Mouse (Mus musculus): ENCODE data around the gene Gpr142. TPM values are rescaled to one million over a fixed set of nuclear protein-coding genes. Genes with fewer than 3 reads are reported as not detected.

The Gpr142 gene
- polyA plus RNA-seq, 1 experiment from 2014 or later = 0.21 TPM

- H3K4me2 ChIP-seq (replicated peaks) = peak overlapping the region; percentile 89
- no peak overlapping the region for H3K27ac ChIP-seq
- peaks cover 30% of the 10 kb centered on the region for H3K4me1 ChIP-seq (replicated peaks)
- peak overlapping the region; percentile 26; the same call in 1 of the 2 replicates for H3K9ac ChIP-seq
- peaks cover 73% of the 10 kb centered on the region for H3K27me3 ChIP-seq (replicated peaks)
- 2% methylated on average over 50 of the region's 50 CpGs for WGBS
- H3K36me3 ChIP-seq = no peaks in the 10 kb centered on the region
- H3K9me3 ChIP-seq = no peaks in the 10 kb centered on the region
- no peak for ATAC-seq
- H3K4me3 ChIP-seq (replicated peaks) = peak overlapping the region; percentile 41
These were observed 7.3 kb upstream of the Gpr142 start for GRCm38 (mm10) chr11:114791351-114791889.

- H3K36me3 ChIP-seq = no peaks in the 10 kb centered on the region
- no peak for ATAC-seq
- peaks cover 68% of the 10 kb centered on the region for H3K27me3 ChIP-seq (replicated peaks)
- peak overlapping the region; percentile 26; the same call in 1 of the 2 replicates for H3K9ac ChIP-seq
- H3K27ac ChIP-seq = no peak overlapping the region
- no peaks in the 10 kb centered on the region for H3K9me3 ChIP-seq
- WGBS = under 1% methylated on average over 58 of the region's 59 CpGs
- H3K4me3 ChIP-seq (replicated peaks) = peak overlapping the region; percentile 41
- peak overlapping the region; percentile 89 for H3K4me2 ChIP-seq (replicated peaks)
- H3K4me1 ChIP-seq (replicated peaks) = peaks cover 28% of the 10 kb centered on the region
These were observed 6.8 kb upstream of the Gpr142 start for GRCm38 (mm10) chr11:114791891-114792411.

- ATAC-seq = no peak
- Histone ChIP-seq H3K4me2 (replicated peaks) (no peak overlapping the region), H3K4me3 (replicated peaks) (no peak overlapping the region), H3K27me3 (replicated peaks) (peaks cover 61% of the 10 kb centered on the region), H3K4me1 (replicated peaks) (peaks cover 28% of the 10 kb centered on the region), H3K27ac (no peak overlapping the region), H3K36me3 (no peaks in the 10 kb centered on the region), H3K9me3 (no peaks in the 10 kb centered on the region), H3K9ac (no peak overlapping the region)
- 50% methylated on average over 5 of the region's 5 CpGs for WGBS
These were observed 5.7 kb upstream of the Gpr142 start for GRCm38 (mm10) chr11:114792931-114793494.

GRCm38 (mm10) chr11:114793868-114794545, 4.7 kb upstream of the Gpr142 start:
- H3K9ac ChIP-seq = no peak overlapping the region
- peaks cover 54% of the 10 kb centered on the region for H3K27me3 ChIP-seq (replicated peaks)
- H3K4me3 ChIP-seq (replicated peaks) = no peak overlapping the region
- 65% methylated on average over 19 of the region's 19 CpGs for WGBS
- no peaks in the 10 kb centered on the region for H3K36me3 ChIP-seq
- H3K27ac ChIP-seq = no peak overlapping the region
- peaks cover 28% of the 10 kb centered on the region for H3K4me1 ChIP-seq (replicated peaks)
- no peak overlapping the region for H3K4me2 ChIP-seq (replicated peaks)
- H3K9me3 ChIP-seq = no peaks in the 10 kb centered on the region
- no peak for ATAC-seq

GRCm38 (mm10) chr11:114794691-114795090, 4.0 kb upstream of the Gpr142 start:
- no peak for ATAC-seq
- H3K9me3 ChIP-seq = no peaks in the 10 kb centered on the region
- peaks cover 25% of the 10 kb centered on the region for H3K4me1 ChIP-seq (replicated peaks)

GRCm38 (mm10) chr11:114795231-114795746, 3.4 kb upstream of the Gpr142 start:
- ATAC-seq = peak; percentile 78
- Histone ChIP-seq H3K4me3 (replicated peaks) (peak overlapping the region; percentile 32), H3K9me3 (no peaks in the 10 kb centered on the region), H3K9ac (no peak overlapping the region), H3K36me3 (no peaks in the 10 kb centered on the region), H3K4me2 (replicated peaks) (peak overlapping the region; percentile 72), H3K4me1 (replicated peaks) (peaks cover 25% of the 10 kb centered on the region), H3K27me3 (replicated peaks) (peaks cover 41% of the 10 kb centered on the region), H3K27ac (no peak overlapping the region)
- 3% methylated on average over 7 of the region's 7 CpGs for WGBS

More at GRCm38 (mm10) chr11:114794691-114795090, 4.0 kb upstream of the Gpr142 start:
- Histone ChIP-seq H3K4me3 (replicated peaks) (no peak overlapping the region), H3K9ac (no peak overlapping the region), H3K4me2 (replicated peaks) (no peak overlapping the region), H3K27ac (no peak overlapping the region), H3K36me3 (no peaks in the 10 kb centered on the region), H3K27me3 (replicated peaks) (peaks cover 47% of the 10 kb centered on the region)
- 66% methylated on average over 4 of the region's 4 CpGs for WGBS

- Histone ChIP-seq H3K36me3 (no peaks in the 10 kb centered on the region), H3K9ac (no peak within 1 kb of the TSS), H3K4me2 (replicated peaks) (peak within 1 kb of the TSS; percentile 72), H3K27me3 (replicated peaks) (peaks cover 35% of the 10 kb centered on the region), H3K9me3 (no peaks in the 10 kb centered on the region), H3K27ac (no peak within 1 kb of the TSS), H3K4me1 (replicated peaks) (peaks cover 25% of the 10 kb centered on the region), H3K4me3 (replicated peaks) (peak within 1 kb of the TSS; percentile 32)
- WGBS = 11% methylated on average over 4 of the region's 4 CpGs
- 0 out of 2 replicates have a peak, but pooled peaks have one; percentile 19 for ATAC-seq
These were observed 2.8 kb upstream of the Gpr142 start, which contains the start of gene Btbd17 for GRCm38 (mm10) chr11:114795848-114796322. Gene Btbd17, minus strand, starts transcription at chr11:114795945.

GRCm38 (mm10) chr11:114797176-114797575, 1.5 kb upstream of the Gpr142 start:
- H3K27me3 ChIP-seq (replicated peaks) = peaks cover 22% of the 10 kb centered on the region
- no peak for ATAC-seq
- no peak overlapping the region for H3K4me2 ChIP-seq (replicated peaks)
- H3K4me1 ChIP-seq (replicated peaks) = peaks cover 16% of the 10 kb centered on the region
- 91% methylated on average over 7 of the region's 7 CpGs for WGBS
- no peaks in the 10 kb centered on the region for H3K36me3 ChIP-seq
- H3K27ac ChIP-seq = no peak overlapping the region
- H3K9me3 ChIP-seq = no peaks in the 10 kb centered on the region
- H3K4me3 ChIP-seq (replicated peaks) = no peak overlapping the region
- H3K9ac ChIP-seq = no peak overlapping the region

- WGBS = 79% methylated on average over 3 of the region's 3 CpGs
- Histone ChIP-seq H3K4me1 (replicated peaks) (peaks cover 20% of the 10 kb centered on the region; the same call in 1 of the 2 replicates), H3K9me3 (no peaks in the 10 kb centered on the region), H3K9ac (no peak overlapping the region), H3K36me3 (no peaks in the 10 kb centered on the region), H3K27me3 (replicated peaks) (peaks cover 14% of the 10 kb centered on the region), H3K4me3 (replicated peaks) (no peak overlapping the region), H3K4me2 (replicated peaks) (no peak overlapping the region), H3K27ac (no peak overlapping the region)
- no peak for ATAC-seq
These were observed 743 bp upstream of the Gpr142 start for GRCm38 (mm10) chr11:114797981-114798380.

GRCm38 (mm10) chr11:114801906-114802305, 3.2 kb downstream of the Gpr142 start:
- H3K4me3 ChIP-seq (replicated peaks) = no peak overlapping the region
- no peak overlapping the region for H3K27ac ChIP-seq
- WGBS = 81% methylated on average over 1 of the region's 1 CpGs
- H3K9ac ChIP-seq = no peak overlapping the region
- no peaks in the 10 kb centered on the region for H3K9me3 ChIP-seq
- peaks cover 10% of the 10 kb centered on the region; the same call in 1 of the 2 replicates for H3K4me1 ChIP-seq (replicated peaks)
- 0 out of 2 replicates have a peak, but pooled peaks cover 2% of the 10 kb centered on the region for H3K27me3 ChIP-seq (replicated peaks)
- H3K36me3 ChIP-seq = no peaks in the 10 kb centered on the region
- ATAC-seq = no peak
- H3K4me2 ChIP-seq (replicated peaks) = no peak overlapping the region

- peak; percentile 47 for ATAC-seq
- Histone ChIP-seq H3K27me3 (replicated peaks) (no peaks in the 10 kb centered on the region), H3K9ac (no peak overlapping the region), H3K27ac (no peak overlapping the region), H3K4me3 (replicated peaks) (no peak overlapping the region), H3K4me2 (replicated peaks) (no peak overlapping the region), H3K4me1 (replicated peaks) (peaks cover 13% of the 10 kb centered on the region; the same call in 1 of the 2 replicates), H3K36me3 (no peaks in the 10 kb centered on the region), H3K9me3 (no peaks in the 10 kb centered on the region)
- WGBS = 50% methylated on average over 15 of the region's 15 CpGs
These were observed 4.0 kb downstream of the Gpr142 start for GRCm38 (mm10) chr11:114802540-114803267.

Measured in intestine, embryonic 15.5 days (tissue).